Mouse (Mus musculus) cerebellum, adult 18-20 months (tissue): ENCODE results near the gene Clcn7.
"Not testable (repeated sequence)": the region's sequence is repeated elsewhere in the genome, so short reads cannot be mapped to it uniquely, and the experiment has no call there.

Source experiments
- DNase-seq, 2 experiments: peaks; one replicate each; pipeline ENCODE4 v3.0.0; 2021

The Clcn7 gene

DNA sequence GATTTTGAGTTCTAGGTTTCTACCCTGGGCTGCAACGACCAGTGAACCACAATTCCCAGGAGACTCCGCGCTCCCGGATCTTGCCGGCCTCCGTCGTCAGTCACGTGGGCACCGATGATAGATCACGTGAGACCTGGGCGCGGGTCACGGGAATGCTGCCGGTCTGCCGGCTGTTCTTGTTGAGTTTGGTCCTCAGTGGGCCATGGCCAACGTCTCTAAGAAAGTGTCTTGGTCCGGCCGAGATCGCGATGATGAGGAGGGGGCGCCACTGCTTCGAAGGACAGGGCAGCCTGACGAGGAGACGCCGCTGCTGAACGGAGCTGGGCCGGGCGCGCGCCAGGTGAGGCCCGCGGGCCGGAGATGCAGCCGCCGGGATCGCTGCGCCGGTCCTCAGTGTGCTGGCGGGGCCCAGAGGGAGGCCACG is at the start of gene Clcn7:
Gene Clcn7, plus strand, starts transcription at position 117 of the 424 bp plus-strand sequence.
- DNase-seq = peak; percentile 95 to 97

DNA sequence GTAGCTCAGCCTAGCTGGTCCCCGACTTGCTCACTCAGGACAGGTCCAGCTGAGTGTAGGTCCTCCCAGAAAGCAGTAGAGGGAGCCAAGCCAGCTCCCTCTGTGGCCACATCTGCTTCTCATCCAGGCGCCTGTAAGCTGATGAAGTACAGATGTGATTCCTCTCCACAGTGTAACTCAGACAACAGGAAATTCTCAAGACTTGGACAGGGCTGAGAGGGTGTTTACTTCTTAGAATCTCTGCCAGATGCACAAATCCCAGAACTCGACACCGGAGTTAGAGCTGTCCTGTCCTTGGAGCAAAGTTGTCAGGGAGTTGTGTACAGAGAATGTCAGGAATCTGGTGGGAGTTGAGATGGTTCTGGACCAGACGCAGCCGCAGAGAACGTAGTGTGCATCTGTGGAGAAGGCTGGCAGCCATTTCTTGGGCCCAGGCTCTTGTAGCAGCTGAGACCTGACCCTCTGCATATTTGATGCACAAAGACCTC is 49.7 kb upstream of the Clcn7 start, which contains the start of gene Tmem204:
Gene Tmem204, minus strand, starts transcription at position 148 of the 488 bp plus-strand sequence.
- no peak for DNase-seq

DNA sequence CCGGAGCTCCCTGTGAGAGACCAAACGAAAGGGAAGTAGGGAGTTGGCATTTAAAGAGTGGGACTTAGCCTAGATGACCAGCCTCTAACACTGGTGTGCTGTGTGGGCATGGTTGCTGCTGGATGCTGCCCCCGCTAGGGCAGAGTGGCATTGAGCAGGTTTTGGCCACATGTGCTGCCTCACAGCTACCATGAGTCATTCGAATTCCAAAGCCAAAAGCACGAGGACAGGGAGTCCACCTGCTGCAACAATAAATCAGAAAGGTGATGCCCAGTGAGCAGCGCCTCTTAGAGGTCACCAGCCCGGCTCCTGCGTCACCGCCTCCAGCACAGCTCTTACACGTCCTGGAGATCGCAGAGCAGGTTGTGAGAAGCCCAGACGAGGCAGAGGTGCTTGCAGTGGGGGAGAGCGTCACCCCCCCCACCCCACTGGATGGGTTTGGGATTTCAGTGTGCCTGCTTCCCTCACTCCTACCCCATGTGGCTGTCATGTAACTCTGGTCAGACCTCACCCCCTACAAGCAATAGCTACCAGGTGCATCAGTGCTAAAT is 48.3 kb upstream of the Clcn7 start:
- no peak for DNase-seq

DNA sequence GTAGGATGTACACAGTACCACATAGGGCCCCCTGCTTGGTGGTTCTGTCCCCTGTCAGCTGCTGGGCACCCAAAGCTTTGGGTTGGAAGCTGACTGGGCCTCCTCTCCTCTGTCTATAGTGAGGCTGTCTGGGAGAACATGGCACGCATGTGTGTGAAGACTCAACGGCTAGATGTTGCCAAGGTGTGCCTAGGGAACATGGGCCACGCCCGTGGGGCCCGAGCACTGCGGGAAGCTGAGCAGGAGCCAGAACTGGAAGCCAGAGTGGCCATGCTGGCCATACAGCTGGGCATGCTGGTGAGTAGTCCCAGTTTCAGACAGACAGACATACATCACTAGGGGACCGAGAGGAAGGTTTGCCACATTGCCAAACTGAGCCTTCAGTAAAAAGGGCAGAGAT is 46.5 kb upstream of the Clcn7 start:
- DNase-seq = no peak

DNA sequence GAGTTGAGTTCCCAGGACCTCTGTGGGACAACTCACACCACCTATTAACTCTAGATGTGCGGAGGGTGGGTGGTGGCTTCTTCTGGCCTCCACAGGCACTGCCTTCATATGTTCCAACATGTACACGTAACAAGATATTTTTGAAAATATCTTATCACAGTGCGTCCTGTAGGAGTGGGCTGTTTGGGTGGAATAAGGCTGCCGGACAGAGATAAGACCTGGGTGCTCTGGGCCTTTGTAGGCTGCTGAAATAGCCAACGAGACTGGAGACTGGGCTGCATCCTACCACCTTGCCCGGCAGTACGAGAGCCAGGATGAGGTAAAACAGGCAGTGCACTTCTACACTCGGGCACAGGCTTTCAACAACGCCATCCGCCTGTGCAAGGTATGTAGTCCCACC is 44.0 kb upstream of the Clcn7 start:
- DNase-seq = no peak

DNA sequence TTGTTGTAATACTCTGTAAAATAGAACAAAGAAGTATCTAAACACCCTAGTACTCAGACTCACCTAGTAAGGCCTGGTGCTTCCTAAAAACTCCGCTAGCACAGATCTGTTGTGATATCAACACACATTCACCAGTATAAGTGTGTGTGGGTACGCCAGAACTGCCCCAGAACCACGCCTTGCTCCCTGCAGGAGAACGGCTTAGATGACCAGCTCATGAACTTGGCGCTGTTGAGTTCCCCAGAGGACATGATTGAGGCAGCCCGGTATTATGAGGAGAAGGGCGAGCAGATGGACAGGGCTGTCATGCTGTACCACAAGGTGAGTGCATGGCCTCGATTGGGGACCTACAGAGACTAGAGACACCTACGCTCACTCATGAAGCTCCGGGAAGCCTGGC is 42.7 kb upstream of the Clcn7 start:
- no peak for DNase-seq

DNA sequence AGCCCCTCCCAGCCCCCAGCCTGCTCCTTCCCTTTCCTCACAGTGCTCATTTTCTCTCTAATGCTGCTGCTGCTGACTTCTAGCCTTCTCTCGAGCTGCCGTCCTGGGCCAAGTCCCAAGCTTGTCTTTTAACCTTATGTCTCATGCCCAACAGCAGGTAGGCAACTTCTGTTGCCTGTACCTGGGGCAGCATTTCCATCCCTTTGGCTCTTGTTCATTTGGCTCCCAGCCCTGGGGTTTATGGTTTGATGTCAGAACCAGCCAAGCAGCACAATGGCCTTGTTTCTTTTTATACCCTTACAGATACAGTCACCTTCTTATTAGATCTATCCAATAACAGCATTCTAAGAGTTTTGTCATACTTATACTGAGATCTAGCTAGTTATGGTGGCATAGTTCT is 37.0 kb upstream of the Clcn7 start:
- peak; percentile 57 to 61 for DNase-seq

DNA sequence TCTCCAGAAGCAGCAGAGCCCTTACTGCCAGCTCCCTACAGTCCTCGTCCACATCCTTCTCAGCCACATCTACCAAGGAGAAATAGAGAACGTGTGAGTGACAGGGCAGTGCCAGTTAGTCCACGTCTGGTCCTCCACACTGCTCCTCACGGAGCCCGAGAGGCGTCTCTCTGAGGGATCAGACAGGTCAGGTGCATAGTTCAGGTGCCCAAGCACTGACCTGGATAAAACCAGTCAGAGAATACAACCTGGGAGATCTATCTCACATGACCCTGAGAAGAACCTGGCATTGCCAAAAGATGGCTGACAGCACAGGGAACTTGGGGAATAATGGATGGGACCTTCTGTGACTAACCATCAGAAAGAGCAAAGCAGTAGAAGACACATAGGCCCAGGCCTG is 33.1 kb upstream of the Clcn7 start:
- DNase-seq = no peak

DNA sequence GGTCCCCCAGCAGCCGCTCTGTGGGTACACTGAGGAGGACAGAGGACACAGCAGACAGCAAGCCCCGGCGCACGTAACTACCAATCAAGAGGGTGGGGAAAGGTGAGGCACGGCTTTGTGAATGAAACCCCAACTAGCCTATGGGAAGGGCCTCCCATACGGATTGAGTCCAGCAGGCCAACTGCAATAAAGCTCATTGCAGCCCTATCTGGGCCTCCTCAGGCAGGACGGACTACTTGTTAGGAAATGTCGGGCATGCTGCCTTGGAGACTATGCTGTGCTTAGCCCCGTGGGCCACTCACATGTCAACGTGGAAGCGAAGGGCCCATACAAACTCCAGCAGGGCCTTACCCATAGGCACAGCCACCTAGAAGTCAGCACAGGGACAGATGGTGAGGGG is 31.9 kb upstream of the Clcn7 start:
- no peak for DNase-seq

DNA sequence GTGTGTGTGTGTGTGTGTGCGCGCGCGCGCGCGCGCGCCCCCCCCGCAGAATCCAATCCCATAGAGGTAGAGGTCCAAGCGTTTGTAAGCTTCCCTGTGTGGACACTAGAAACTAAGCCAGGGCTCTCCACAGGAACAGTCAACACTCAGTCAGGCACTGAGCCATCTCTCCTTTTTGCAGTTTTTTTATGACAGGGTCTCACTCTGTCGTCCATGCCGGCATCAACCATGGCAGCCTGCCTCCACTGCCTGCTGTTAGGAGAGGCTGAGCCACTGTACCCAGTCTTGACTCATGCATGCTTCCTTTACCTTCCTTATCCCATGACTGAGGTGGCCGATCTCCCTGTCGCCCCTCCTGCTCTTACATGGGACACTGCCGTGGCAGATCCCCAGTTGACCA is 25.4 kb upstream of the Clcn7 start:
- DNase-seq = no peak

DNA sequence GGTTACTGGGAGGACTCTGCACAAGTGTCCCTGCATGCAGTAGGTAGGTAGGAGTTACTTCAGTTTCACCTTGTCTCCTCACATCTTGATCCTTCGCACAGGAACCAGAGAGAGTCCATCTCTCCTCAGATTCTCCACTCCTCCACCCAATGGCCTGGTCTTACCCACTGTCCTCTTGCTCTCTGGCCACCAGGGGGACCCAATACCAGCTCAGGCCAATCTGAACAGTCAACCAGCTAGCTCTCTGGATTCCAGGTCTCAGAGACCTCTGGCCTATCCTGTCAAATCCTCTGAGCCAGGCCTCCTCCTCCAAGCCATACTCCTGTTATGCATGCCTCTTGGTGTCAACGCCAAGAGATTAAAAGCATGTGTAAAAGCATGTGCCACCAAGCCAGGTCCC is 23.6 kb upstream of the Clcn7 start:
- peak; percentile 56 to 58 for DNase-seq

DNA sequence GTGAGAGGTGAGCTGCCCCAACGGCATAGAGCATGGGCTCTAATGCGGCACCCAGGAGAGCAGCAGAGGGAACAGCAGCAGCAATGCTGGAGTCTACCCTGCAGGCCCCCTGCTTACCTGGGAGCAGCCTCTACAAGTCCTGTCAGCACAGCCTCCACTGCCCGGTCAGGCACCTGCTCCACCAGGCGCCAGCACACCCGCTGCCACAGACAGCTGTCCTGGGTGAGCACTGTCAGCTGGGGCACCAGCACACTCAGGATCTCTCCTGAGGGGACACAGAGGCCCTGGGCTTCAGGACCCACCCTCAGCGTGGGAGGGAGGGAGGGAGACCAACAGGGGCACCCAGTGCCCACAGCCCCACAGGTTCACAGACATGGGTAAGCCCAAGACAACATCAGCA is 22.6 kb upstream of the Clcn7 start:
- DNase-seq = no peak

DNA sequence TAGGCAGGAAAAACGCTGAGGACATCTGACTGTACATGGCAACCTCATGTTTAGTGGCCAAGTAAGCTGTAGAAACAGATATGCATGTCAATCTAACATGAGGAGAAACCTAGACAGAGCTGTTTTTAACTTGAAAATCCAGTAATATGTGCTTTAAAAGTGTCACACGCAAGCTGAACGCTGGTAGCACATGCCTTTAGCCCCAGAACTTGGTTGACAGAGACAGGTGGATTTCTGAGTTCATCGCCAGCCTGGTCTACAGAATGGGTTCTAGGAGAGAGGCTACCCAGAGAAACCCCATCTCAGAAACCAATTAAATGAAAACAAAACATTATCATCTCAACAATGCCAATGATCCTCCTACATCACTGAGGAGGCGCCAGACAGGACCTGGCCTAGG is 22.0 kb upstream of the Clcn7 start:
- DNase-seq = no peak

DNA sequence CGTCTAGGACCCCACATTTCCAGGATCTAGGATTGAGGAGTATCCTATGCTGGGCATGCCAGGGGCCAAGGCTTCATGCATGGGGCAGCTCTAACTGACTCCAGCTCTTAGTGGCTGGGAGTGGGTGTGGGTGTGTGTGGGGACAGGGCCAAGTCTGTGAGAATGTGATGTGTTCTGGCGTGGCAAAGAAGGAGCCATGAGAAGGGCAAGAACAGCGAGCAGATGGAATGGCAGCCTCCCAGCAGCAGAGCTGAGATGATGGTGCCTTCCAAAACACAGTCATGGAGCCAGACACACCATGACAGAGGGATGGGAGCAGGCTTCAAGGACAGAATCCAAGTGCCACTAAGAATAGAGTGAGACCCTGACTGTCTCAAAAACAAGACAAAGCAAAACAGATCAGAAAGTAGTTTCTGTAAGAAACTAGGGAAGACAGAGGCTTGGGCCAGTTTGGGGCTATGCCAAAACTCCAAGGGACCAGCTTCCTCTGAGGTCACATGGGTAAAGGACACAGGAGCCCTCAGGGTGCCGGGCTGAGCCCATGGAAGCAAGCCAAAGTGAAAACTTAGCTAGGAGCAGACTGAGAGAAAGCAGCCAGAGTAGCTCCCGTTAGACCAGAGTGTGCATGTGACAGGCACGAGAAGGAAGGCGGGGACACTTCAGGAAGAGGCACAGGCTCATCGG is 21.3 kb upstream of the Clcn7 start:
- peak; percentile 76 to 77 for DNase-seq

DNA sequence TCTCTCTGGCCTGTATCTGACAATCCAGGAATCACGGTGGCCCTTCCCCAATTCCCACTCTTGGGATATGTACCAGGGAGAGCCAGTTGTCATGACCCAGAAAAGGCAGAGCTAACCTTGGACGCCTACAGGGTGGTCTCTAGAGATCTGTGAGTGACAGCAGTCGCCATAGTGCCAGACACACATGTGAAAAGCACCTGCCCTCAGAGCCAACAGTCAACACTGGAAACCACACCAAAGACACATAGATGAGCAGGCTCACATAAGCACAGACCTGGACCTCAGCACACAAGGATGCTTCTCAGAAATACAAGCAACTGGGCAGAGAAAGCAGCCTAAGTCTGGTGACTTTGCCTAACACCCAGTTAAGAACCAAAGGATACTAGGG is 20.8 kb upstream of the Clcn7 start:
- no peak for DNase-seq

DNA sequence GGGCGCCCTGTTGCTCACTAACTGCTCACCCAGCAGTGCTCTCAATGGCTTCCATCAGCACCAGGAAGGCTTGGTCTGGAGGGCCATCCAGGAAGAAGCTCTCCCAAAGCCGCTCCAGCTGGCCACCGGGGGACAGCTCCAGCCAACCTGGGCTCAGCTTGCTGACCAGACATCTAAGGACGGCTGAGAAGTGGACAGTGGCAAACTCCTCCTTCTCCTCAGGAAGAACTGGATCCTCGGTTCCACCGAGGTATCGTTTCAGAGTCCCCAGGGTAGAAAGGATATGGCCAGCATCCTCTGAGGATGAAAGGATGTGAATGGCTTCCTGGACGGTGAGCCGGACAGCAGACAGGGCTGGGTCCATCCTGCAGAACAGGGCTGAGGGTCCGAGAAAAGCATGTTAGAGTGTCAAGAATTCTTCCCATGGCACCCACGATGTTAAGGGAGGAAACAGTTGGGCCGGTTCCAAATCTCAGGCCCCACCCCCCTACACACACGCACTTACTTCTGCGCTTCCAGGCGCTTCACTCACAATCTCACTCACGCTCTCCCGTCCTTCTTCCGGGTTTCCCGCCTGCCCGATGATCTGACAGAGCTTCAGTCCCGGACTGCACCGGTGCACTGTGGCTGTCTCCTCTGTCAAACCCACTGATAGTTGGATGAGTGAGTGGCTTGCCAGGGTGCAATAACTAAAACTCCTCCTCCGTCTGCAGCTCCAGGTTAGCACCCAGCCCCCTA is 18.1 kb upstream of the Clcn7 start:
- peak in 1 of 2 experiments; percentile 23 for DNase-seq

DNA sequence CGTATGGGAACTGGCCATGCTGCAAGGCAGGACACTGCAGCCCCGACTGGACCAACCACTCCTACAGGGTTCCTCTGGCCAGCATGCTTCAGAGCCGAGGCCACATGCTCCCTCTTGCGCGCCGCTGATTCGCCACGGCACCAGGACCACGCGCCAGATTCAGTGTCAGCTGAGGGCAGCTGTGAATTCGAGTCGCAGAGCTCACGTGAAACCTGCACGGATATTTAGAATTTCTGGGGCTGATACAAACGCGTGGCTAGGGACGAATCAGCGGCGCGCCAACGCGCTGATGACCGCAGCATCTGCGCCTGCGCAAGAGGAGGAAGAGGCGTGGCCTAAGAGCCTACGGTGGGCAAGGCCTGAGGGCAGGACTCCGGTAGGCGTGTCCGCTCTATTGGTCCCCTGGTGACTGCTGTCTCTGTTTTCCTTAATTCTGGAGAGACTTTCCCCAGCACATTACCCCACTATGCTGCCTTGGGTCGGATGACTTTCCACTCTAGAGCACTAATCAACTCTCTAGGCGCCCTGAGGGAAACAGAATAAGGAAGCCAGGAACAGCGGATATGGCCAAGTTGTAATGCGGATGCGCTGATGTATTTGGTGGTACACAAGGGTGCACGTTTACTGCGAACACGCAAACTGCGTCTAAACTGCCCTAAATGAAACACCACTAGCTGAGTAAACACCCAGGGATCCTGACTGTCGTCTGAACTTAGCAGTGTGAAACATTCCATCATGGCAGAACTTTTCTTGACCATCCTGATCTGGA is 17.3 kb upstream of the Clcn7 start, which contains the start of gene Telo2:
Gene Telo2, minus strand, starts transcription at position 304 of the 769 bp plus-strand sequence.
- DNase-seq = peak; percentile 94 to 95

DNA sequence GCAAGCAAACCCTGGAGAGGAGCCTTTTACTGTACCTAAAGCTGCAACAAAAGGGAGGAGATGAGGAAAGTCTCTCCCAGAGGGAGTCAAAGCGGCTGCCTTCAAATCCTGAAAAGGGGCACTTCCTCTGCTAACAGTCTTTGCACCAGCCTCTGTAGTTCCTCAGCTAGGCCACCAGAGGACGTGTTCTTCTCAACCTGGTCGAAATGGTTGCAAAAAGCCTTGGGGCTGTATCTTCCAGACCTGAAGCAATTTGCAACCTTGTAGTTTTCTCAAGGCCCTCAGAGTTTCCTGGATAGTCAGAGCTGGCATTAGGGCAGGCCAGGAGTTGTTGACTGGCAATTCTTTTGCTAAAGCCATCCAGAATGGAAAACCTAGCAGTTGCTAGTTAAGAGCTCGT is 15.9 kb upstream of the Clcn7 start:
- no peak for DNase-seq

DNA sequence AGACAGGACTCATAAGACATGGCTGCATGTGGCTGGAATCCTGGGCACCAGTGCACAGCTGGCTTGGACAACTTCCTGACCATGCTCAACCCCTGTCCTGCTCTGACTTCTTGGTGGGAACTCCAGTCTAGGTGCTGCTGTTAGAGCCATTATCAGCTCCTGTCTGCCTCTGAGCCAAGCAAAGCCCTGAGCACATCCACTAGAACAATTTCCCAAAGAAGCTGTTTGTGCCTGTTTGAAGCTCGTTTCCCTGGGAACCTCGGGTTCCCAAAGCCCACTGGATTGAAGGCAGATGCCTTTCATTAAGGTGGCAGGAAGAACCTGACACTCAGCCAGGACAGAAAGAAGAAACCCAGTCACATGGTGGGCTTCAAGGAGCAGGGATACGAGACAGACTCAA is 12.8 kb upstream of the Clcn7 start, which contains the start of gene Ptx4:
Gene Ptx4, plus strand, starts transcription at position 355 of the 400 bp plus-strand sequence.
- DNase-seq = no peak

DNA sequence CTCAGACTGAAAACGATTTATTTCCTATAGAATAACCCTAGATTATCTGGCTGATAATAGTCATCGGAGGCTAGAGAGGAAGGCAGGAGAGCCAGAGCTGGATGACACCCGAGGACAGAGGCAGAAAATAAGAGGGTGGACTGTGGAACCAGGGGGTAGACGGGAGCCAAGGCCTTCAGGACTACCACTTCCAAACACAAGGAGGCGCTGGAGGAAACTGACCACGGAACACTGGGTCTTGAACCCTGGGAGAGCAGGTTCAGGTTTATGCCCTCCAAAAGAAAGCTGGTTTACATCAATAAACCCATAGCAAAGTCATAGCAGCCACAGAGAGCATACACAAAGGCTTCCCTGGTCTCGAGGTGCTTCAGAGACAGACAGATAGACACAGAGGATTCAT is 9.2 kb upstream of the Clcn7 start:
- no peak for DNase-seq

DNA sequence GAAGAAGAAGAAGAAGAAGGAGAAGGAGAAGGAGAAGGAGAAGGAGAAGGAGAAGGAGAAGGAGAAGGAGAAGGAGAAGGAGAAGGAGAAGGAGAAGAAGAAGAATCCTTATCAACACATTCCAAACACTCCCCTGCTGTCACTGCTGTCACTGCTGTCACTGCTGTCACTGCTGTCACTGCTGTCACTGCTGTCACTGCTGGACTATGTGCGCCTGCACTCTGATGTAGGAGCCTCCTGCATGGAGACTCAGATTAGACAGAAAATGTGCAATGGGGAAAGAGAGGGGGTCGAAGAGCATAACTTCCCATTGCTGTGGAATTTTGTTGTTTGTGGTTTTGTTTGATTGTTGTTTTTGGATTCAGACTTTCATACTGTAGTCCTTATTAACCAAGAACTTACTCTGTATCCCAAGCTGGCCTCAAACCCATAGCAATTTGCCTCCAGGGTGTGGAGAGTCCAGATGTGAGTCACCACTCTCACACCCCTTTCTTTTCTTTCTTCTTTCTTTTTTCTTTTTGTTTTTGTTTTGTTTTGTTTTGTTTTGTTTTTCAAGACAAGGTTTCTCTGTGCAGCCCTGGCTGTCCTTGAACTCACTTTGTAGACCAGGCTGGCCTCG is 7.6 kb upstream of the Clcn7 start:
- not testable (repeated sequence) for DNase-seq

DNA sequence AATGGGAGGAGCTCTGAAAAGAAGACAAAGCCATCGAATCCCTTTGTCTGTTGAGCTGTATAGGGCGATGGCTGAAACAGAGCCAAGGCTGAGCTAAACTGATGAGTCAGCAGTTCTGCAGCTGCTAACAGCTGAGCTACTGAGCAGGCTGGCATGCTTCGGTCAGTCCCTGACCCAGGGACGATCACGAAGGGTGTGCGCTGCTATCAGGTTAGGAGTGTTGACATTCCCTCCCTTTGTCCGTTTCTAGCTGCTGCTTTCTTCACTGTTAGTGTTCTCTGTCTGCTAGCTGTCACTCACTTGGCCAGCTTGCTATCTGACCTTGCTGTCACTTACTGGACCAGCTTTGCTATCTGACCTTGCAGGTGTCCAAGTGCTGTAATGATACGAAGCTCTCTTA is 6.1 kb upstream of the Clcn7 start:
- no peak for DNase-seq

DNA sequence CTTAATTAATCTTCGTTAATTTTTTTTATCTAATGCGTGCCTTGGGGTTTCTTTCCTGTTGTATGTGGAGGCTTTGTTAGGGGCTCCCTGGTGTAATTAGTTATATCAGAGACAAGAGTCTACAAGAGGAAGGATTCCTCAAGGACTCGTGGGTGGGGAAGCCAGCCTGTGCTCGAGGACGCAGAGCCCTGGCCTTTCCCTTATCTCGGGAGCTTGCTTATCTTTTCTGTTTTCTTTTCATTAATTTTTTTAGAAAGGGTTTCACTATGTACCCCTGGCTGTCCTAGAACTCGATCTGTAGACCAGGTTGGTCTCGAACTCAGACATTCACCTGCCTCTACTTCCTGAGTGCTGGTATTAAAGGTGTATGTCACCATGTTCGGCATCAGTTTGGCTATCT is 5.5 kb upstream of the Clcn7 start:
- DNase-seq = no peak
